Comparison of ENCODE assay signal across 9 mouse cellular contexts in genomic region chr4:82400536-82400935, GRCm38 (mm10).
DNase-seq lines count a peak whose midpoint lies in the region; ATAC-seq and TF ChIP-seq lines count a peak whose summit lies in the region.
"Had no signal": no experiment of that assay in that cellular context is flagged by ENCODE, and none has a peak within 500 bp of the region (broad histone marks: within the 10 kb centered on the region; RNA-seq: fewer than 3 reads in every experiment).

No protein-coding gene starts in this region.

- TF ChIP-seq POLR2A in liver, adult 2 months (IDR thresholded peaks at IDR 0.05; ENCODE audit: extremely low read depth, insufficient read depth, low read length) = no peak

- no peaks in the 10 kb centered on the region for H3K27me3 ChIP-seq in liver, adult 2 months (ENCODE audit: control insufficient read depth, insufficient read depth, low read length)
- H3K27me3 ChIP-seq in forebrain, embryonic 16.5 days (replicated peaks; ENCODE audit: control insufficient read depth, insufficient read depth, low read length) = no peaks in the 10 kb centered on the region
- peaks cover 4% of the 10 kb centered on the region; the same call in 1 of the 2 replicates for H3K27me3 ChIP-seq in midbrain, embryonic 10.5 days (ENCODE audit: low read depth, poor library complexity, severe bottlenecking)

- ATAC-seq in forebrain, embryonic 16.5 days = no peak

- no peak overlapping the region for H3K4me3 ChIP-seq in liver, adult 2 months (ENCODE audit: insufficient read depth, low read depth, low read length)
- H3K4me3 ChIP-seq in forebrain, embryonic 16.5 days (replicated peaks; ENCODE audit: low read length) = no peak overlapping the region
- no peak overlapping the region for H3K4me3 ChIP-seq in midbrain, embryonic 10.5 days

- no peak overlapping the region for H3K4me2 ChIP-seq in forebrain, embryonic 16.5 days (ENCODE audit: low read length)

- peaks cover 38% of the 10 kb centered on the region for H3K4me1 ChIP-seq in liver, adult 2 months (ENCODE audit: control insufficient read depth, insufficient read depth, low read length)
- peaks cover 58% of the 10 kb centered on the region for H3K4me1 ChIP-seq in forebrain, embryonic 16.5 days (replicated peaks; ENCODE audit: control insufficient read depth, insufficient read depth, low read length)
- H3K4me1 ChIP-seq in midbrain, embryonic 10.5 days = peaks cover 34% of the 10 kb centered on the region

- no peak overlapping the region for H3K9ac ChIP-seq in liver, adult 2 months (ENCODE audit: low read depth, low read length)
- no peak overlapping the region for H3K9ac ChIP-seq in forebrain, embryonic 16.5 days (replicated peaks; ENCODE audit: low read depth, low read length)
- H3K9ac ChIP-seq: liver, embryonic 14.5 days had no signal

- TF ChIP-seq CTCF in liver, adult 2 months (IDR thresholded peaks at IDR 0.05; ENCODE audit: low read depth, low read length) = no peak

- 6% methylated on average over 5 of the region's 5 CpGs for WGBS in liver, adult 2 months
- WGBS in forebrain, embryonic 16.5 days = 11% methylated on average over 5 of the region's 5 CpGs
- WGBS in midbrain, embryonic 10.5 days = 11% methylated on average over 5 of the region's 5 CpGs

- no peaks in the 10 kb centered on the region for H3K36me3 ChIP-seq in liver, adult 2 months (ENCODE audit: control insufficient read depth, insufficient read depth, low read length)
- no peaks in the 10 kb centered on the region for H3K36me3 ChIP-seq in forebrain, embryonic 16.5 days (ENCODE audit: control insufficient read depth, insufficient read depth)
- no peaks in the 10 kb centered on the region for H3K36me3 ChIP-seq in midbrain, embryonic 10.5 days

- peaks cover 16% of the 10 kb centered on the region; the same call in 1 of the 2 replicates for H3K79me2 ChIP-seq in liver, adult 2 months (ENCODE audit: control insufficient read depth, insufficient read depth, low read length)

- peak; percentile 69 for DNase-seq in liver, adult 2 months (ENCODE audit: extremely low read depth, low read depth, low spot score)
- DNase-seq in liver = no peak
- DNase-seq in kidney, adult 9 months = peak; percentile 66
- peak; percentile 23 for DNase-seq in midbrain, embryonic 10.5 days (ENCODE audit: low spot score)
- DNase-seq in testis, postnatal 10 days (ENCODE audit: low spot score) = no peak
- no peak for DNase-seq in layer of hippocampus, postnatal 14 days (ENCODE audit: low spot score in 2 of 2)
- no peak for DNase-seq in c-Kit-positive CD71-positive TER-119-positive erythroid progenitor cells, embryonic 14.5 days (ENCODE audit: low spot score)

- H3K27ac ChIP-seq in liver, adult 2 months (replicated peaks; ENCODE audit: insufficient read depth, low read depth, low read length) = peak overlapping the region; percentile 57
- peak overlapping the region; percentile 64 for H3K27ac ChIP-seq in forebrain, embryonic 16.5 days (ENCODE audit: low read length)
- peak overlapping the region; percentile 57; the same call in 1 of the 2 replicates for H3K27ac ChIP-seq in midbrain, embryonic 10.5 days (replicated peaks)
- H3K27ac ChIP-seq: liver, embryonic 14.5 days had no signal

- no peaks in the 10 kb centered on the region for H3K9me3 ChIP-seq in forebrain, embryonic 16.5 days (ENCODE audit: control insufficient read depth, low read length)
- no peaks in the 10 kb centered on the region for H3K9me3 ChIP-seq in midbrain, embryonic 10.5 days (replicated peaks)

Comparison
In these comparisons a context has a peak if more than half of its experiments do, and no peak if none do; other contexts are left out.
1. DNase-seq: peak in liver, adult 2 months (single experiment), kidney, adult 9 months (single experiment) and midbrain, embryonic 10.5 days (single experiment); none in liver (single experiment), testis, postnatal 10 days (single experiment), layer of hippocampus, postnatal 14 days (0 of 2) and c-Kit-positive CD71-positive TER-119-positive erythroid progenitor cells, embryonic 14.5 days (single experiment).
2. Peak in every context shown above with its lines, with median percentiles within 50 percentile points of each other: H3K27ac ChIP-seq.